Mouse (Mus musculus) neural tube, embryonic 15.5 days (tissue): ENCODE measurements around the gene Ubb. TPM values are rescaled to one million over a fixed set of nuclear protein-coding genes. Genes with fewer than 3 reads are reported as not detected.

ENCODE experiments used
- ATAC-seq: fragments of 200-750 bp; cut with Nextera tagmentation; 2 replicates; pipeline ENCODE4 v1.8.0; 2017; ENCODE audit warnings: mild to moderate bottlenecking, moderate TSS enrichment, moderate library complexity; ENCODE audit not compliant: low FRiP score
- H3K27ac ChIP-seq: fragments of 300-500 bp; sonication (generic); replicated peaks from 2 replicates; pipeline ENCODE4 v1.5.1; 2015; ENCODE audit warnings: mild to moderate bottlenecking, inconsistent platforms
- H3K27me3 ChIP-seq: fragments of 300-500 bp; sonication (generic); replicated peaks from 2 replicates; pipeline ENCODE4 v1.6.1; 2015; ENCODE audit warnings: inconsistent platforms
- H3K36me3 ChIP-seq: fragments of 300-500 bp; sonication (generic); 2 replicates; pipeline ENCODE4 v1.6.1; 2015; ENCODE audit warnings: inconsistent platforms
- H3K4me1 ChIP-seq: fragments of 300-500 bp; sonication (generic); 2 replicates; pipeline ENCODE4 v1.6.1; 2015; ENCODE audit warnings: inconsistent platforms
- H3K4me2 ChIP-seq: fragments of 300-500 bp; sonication (generic); 2 replicates; pipeline ENCODE4 v1.6.1; 2015; ENCODE audit warnings: inconsistent platforms, mild to moderate bottlenecking, moderate library complexity
- H3K4me3 ChIP-seq: fragments of 300-500 bp; sonication (generic); replicated peaks from 2 replicates; pipeline ENCODE4 v1.5.1; 2015; ENCODE audit warnings: mild to moderate bottlenecking, inconsistent platforms
- H3K9ac ChIP-seq: fragments of 300-500 bp; sonication (generic); replicated peaks from 2 replicates; pipeline ENCODE4 v1.6.1; 2015; ENCODE audit warnings: mild to moderate bottlenecking, inconsistent platforms
- H3K9me3 ChIP-seq: fragments of 300-500 bp; sonication (generic); replicated peaks from 2 replicates; pipeline ENCODE4 v1.6.1; 2016; ENCODE audit warnings: inconsistent platforms
- WGBS: fragments of 180-500 bp; shearing (Covaris S2); methylation state at CpG from one replicate; pipeline ENCODE4 v1.1.7; 2015; ENCODE audit warnings: mixed read lengths; 5-methylcytosine and 5-hydroxymethylcytosine counted together
- polyA plus RNA-seq: library from polyadenylated mRNA; unstranded; fragments of >200 nt; fragmentation: Nextera tagmentation; extraction: Ambion mirVana; gene quantifications from 2 replicates; pipeline ENCODE4 v1.2.1, GENCODE M21; 2015

Ubb gene
- polyA plus RNA-seq, 1 experiment from 2014 or later, result 4,434 TPM

DNA sequence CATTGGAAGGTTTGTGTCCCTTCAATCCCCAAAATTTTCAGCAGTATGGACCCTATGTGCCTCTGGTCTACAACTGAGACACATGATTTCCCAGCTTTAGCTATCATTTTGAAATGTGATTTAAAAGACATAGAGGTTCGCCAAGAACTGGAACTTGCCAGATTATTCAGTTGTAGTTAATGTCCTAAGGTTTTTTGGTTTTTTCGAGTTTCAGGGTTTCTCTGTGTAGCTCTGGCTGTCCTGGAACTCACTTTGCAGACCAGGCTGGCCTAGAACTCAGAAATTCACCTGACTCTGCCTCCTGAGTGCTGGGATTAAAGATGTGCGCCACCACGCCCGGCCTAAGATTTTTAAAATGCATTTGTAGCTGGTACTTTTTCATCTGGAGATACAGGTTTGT lies 2.7 kb downstream of the Ubb start:
- Histone ChIP-seq H3K4me3 (peak overlapping the region; percentile 42), H3K27ac (no peak overlapping the region), H3K36me3 (0 out of 2 replicates have a peak, but pooled peaks cover 7% of the 10 kb centered on the region), H3K27me3 (no peaks in the 10 kb centered on the region), H3K9me3 (no peaks in the 10 kb centered on the region), H3K4me2 (peak overlapping the region; percentile 74), H3K9ac (peak overlapping the region; percentile 42; the same call in 1 of the 2 replicates), H3K4me1 (peaks cover 39% of the 10 kb centered on the region)
- 84% methylated on average over 5 of the region's 5 CpGs for WGBS
- no peak for ATAC-seq

DNA sequence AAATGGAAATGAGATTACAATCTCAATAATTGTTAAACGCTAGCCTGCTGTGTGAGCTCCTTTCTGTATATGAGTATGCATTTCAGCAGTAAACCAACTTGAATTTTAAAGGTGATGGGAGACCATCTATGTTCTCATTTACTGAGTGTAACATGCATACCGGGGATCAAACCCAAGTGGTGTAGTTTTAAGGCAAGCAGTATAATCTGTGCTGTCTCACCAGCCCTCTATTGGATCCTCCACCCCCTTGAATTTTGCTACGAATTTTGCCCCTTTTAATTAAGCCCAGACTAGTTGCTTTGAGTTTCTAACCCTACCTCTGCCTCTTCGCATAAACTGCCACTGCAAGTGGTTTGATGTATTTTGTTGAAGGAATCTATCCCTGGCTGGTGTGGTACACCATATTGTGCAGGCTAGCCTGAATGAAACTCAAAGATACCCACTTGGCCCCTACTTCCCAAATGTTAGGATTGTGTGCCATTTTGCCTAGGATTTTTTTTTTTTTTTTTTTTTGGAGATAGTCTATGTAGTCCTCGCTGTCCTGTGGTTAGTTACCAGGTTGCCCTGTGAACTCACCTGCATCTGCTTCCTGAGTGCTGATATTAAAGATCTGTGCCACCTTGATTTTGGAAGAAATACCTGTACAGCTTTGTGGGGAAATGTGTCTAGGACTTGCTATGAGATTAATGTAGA lies 3.3 kb downstream of the Ubb start:
- H3K36me3 ChIP-seq, result 0 out of 2 replicates have a peak, but pooled peaks cover 7% of the 10 kb centered on the region
- H3K9me3 ChIP-seq, result no peaks in the 10 kb centered on the region
- WGBS, result 65% methylated on average over 5 of the region's 5 CpGs
- H3K4me2 ChIP-seq, result peak overlapping the region; percentile 74
- no peak for ATAC-seq
- peak overlapping the region; percentile 42 for H3K4me3 ChIP-seq
- no peak overlapping the region for H3K27ac ChIP-seq
- H3K9ac ChIP-seq, result peak overlapping the region; percentile 42; the same call in 1 of the 2 replicates
- peaks cover 34% of the 10 kb centered on the region for H3K4me1 ChIP-seq
- no peaks in the 10 kb centered on the region for H3K27me3 ChIP-seq

DNA sequence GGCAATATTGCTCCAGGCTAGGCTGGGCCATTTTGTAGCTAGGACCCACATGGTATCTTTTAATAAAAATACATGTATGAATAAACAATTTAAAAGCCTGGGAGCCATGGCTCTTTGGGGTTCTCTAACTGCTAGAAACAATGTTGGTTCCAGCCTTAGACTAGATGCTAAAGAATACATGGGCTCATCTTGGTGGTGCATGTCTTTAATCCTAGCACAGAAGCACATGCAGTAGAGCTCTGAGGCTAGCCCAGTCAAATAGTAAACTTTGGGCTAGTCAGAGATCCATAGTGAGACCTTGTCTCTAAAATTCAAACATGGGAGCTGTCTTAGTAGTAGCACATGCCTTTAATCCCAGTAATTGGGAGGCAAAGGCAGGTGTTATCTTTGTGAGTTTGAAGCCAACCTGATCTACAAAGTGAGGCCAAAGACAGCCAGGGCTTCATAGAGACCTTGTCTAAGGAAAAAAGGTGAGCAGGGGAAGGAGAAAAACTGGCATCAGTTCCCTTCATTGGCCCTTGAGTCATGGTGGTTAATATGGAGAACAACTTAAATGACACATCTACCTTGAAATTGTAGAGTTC lies 4.1 kb downstream of the Ubb start:
- no peaks in the 10 kb centered on the region for H3K9me3 ChIP-seq
- peak overlapping the region; percentile 42 for H3K4me3 ChIP-seq
- no peaks in the 10 kb centered on the region for H3K27me3 ChIP-seq
- H3K4me2 ChIP-seq, result peak overlapping the region; percentile 74
- no peak overlapping the region for H3K27ac ChIP-seq
- ATAC-seq, result no peak
- peaks cover 27% of the 10 kb centered on the region for H3K4me1 ChIP-seq
- H3K36me3 ChIP-seq, result 0 out of 2 replicates have a peak, but pooled peaks cover 7% of the 10 kb centered on the region
- no peak overlapping the region for H3K9ac ChIP-seq

DNA sequence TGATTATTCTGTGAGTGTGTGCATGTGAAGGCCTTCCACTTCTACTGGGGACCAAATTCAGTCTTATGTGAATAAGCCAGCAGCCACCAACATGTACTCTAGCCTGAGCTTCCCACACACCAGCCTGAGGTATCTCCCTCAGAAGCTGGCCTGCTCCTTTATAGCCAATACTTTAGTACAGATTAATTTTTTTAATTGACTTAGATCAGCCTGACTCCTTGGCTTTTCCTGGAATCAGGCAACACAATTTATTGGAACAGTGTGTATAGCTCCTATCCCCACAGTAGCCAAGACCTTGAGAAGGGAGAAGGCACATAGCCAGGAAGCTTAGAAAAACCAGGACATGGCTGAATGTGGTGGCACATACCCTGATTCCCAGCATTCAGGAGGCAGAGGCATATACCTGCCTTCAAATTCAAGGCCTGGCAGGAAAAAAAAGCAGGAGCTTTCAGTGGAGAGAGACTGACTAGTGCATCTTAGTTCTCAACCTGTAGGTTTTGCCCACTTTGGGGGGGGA lies 5.0 kb downstream of the Ubb start:
- Histone ChIP-seq H3K4me2 (no peak overlapping the region; the same call in 1 of the 2 replicates), H3K4me3 (no peak overlapping the region), H3K9ac (no peak overlapping the region), H3K36me3 (0 out of 2 replicates have a peak, but pooled peaks cover 7% of the 10 kb centered on the region), H3K27ac (no peak overlapping the region), H3K27me3 (no peaks in the 10 kb centered on the region), H3K4me1 (peaks cover 31% of the 10 kb centered on the region), H3K9me3 (no peaks in the 10 kb centered on the region)
- ATAC-seq, result no peak

DNA sequence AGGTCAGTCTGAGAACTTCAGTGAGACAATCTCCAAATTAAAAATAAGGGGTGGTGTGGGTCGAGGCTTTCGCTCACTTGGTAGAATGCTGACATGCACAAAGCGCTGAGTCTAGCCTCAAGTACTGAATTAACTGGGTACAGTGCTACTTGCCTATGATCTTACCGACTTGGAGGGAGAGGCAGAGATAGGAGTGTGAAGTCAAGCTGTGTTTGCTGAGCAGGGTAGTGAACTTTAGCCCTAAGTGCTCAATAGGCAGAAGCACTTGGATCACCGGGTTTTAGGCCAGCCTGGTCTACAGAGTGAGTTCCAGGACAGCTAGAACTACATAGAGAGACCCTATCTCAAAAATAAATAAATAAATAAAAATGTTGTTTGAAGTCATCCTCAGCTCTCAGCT lies 6.2 kb downstream of the Ubb start:
- Histone ChIP-seq H3K27me3 (no peaks in the 10 kb centered on the region), H3K4me2 (no peak overlapping the region), H3K9me3 (no peaks in the 10 kb centered on the region), H3K36me3 (0 out of 2 replicates have a peak, but pooled peaks cover 7% of the 10 kb centered on the region), H3K9ac (no peak overlapping the region), H3K4me1 (peaks cover 31% of the 10 kb centered on the region), H3K27ac (no peak overlapping the region), H3K4me3 (no peak overlapping the region)
- 76% methylated on average over 5 of the region's 5 CpGs for WGBS
- no peak for ATAC-seq

DNA sequence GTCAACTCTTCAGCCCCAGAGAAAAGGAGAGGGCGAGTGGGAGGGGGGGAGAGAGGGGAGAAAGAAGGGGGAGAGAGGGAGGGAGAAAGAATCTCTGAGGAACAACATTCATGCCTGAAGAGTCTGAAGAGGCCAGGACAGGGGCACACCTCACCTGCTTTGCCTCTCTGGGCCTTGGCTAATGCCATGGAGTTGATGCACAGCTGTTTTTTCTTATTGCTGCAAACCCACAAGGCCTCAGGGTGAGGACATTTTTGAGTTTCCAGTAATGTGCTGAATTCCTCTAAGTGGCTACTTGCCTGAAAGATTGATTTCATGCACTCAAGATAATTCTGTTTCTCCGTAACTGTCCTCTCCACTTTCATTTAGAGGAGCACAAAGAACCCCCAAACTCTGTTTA lies 7.2 kb downstream of the Ubb start:
- WGBS, result 85% methylated on average over 2 of the region's 2 CpGs
- ATAC-seq, result no peak
- Histone ChIP-seq H3K27me3 (no peaks in the 10 kb centered on the region), H3K36me3 (0 out of 2 replicates have a peak, but pooled peaks cover 7% of the 10 kb centered on the region), H3K4me1 (peaks cover 31% of the 10 kb centered on the region), H3K27ac (no peak overlapping the region), H3K4me3 (no peak overlapping the region), H3K9me3 (no peaks in the 10 kb centered on the region), H3K4me2 (no peak overlapping the region), H3K9ac (no peak overlapping the region)

DNA sequence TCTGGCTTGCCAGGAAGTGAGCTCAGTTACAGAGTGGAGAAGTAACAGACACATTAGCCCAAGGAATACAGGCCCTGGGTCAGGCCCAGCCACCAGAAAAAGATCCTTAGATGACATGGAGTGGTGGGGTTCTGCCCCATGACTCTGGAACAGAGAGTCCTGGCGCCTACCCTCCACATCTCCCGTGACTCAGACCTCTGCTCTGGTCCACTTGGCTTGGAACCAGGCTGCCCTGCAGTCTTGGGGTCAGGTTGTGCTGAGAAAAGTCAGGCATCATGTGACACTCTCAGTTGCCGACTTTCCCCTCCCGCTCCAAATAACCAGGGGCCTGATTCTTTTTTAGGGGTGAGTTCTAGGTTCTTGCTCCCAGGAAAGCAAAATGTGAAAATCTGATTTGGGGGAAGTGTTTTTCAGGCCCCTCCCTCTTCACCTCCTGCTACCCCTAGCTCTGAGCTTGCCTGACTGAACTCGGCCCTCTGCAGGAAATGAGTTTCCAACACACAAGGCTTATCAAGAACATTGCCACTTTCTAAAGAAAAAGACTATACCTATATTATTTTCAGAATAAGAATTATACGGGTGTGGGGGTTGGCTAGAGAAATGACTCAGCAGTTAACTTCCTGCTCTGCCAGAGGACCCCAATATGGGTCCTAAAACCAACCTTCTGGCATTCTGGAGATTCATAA lies 8.1 kb downstream of the Ubb start:
- peaks cover 21% of the 10 kb centered on the region for H3K4me1 ChIP-seq
- H3K4me2 ChIP-seq, result no peak overlapping the region
- WGBS, result 69% methylated on average over 6 of the region's 6 CpGs
- ATAC-seq, result no peak
- H3K27ac ChIP-seq, result no peak overlapping the region
- H3K36me3 ChIP-seq, result 0 out of 2 replicates have a peak, but pooled peaks cover 4% of the 10 kb centered on the region
- no peaks in the 10 kb centered on the region for H3K9me3 ChIP-seq
- H3K4me3 ChIP-seq, result no peak overlapping the region
- no peak overlapping the region for H3K9ac ChIP-seq
- H3K27me3 ChIP-seq, result no peaks in the 10 kb centered on the region

DNA sequence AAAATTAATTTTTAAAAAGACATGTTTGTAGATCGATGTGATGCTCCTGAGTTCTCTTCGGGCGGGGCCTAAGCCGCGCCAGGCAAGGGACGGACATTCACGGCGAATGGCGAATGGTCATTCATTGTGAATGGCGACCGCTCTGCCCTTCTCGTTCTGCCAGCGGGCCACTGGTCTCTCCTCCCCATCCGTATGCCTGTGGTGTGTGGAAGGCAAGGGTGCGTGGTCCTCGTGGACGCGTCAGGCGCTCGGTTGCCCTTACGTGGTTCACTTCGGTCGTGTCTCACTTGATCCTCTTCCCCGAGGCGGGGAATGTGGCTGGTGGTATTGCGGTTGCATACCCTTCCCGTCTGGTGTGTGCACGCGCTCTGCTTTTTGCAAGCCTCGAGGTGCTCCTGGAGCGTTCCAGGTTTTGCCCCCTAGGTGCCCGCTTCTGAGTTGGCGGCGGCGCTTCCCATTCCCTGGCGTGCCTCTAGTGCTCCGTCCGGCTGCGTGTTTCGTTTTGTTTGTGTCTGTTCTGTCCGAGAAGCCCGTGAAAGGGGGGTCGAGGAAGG lies 9.6 kb downstream of the Ubb start:
- H3K36me3 ChIP-seq, result no peaks in the 10 kb centered on the region
- H3K27me3 ChIP-seq, result no peaks in the 10 kb centered on the region
- H3K4me2 ChIP-seq, result peak overlapping the region; percentile 62
- no peaks in the 10 kb centered on the region for H3K9me3 ChIP-seq
- H3K4me1 ChIP-seq, result peaks cover 7% of the 10 kb centered on the region
- ATAC-seq, result no peak
- H3K4me3 ChIP-seq, result peak overlapping the region; percentile 32
- H3K27ac ChIP-seq, result no peak overlapping the region
- peak overlapping the region; percentile 32; the same call in 1 of the 2 replicates for H3K9ac ChIP-seq
- 35% methylated on average over 43 of the region's 43 CpGs for WGBS

DNA sequence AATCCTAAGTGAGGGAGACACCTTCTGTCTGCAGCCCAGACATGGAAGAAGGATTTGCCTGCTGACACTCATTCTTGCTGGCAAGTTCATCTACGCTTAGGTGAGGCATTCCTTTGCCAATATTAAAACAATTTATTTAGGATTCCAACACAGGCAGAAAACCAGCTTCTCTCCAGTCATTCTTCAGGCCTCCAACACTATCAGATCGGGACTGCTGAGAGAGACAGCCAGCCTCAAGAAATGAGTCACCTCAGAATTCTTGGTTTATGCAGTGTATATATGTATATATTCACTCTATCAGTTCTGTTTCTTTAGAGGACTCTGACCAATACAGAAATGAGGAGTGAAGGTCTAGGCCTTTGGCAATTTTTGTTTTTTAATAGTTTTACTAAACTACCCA lies 12.6 kb downstream of the Ubb start:
- Histone ChIP-seq H3K27ac (no peak overlapping the region), H3K36me3 (no peaks in the 10 kb centered on the region), H3K4me1 (peaks cover 6% of the 10 kb centered on the region; the same call in 1 of the 2 replicates), H3K4me2 (no peak overlapping the region), H3K4me3 (no peak overlapping the region), H3K27me3 (no peaks in the 10 kb centered on the region), H3K9ac (no peak overlapping the region), H3K9me3 (no peaks in the 10 kb centered on the region)
- ATAC-seq, result no peak
- WGBS, result 95% methylated on average over 2 of the region's 2 CpGs

DNA sequence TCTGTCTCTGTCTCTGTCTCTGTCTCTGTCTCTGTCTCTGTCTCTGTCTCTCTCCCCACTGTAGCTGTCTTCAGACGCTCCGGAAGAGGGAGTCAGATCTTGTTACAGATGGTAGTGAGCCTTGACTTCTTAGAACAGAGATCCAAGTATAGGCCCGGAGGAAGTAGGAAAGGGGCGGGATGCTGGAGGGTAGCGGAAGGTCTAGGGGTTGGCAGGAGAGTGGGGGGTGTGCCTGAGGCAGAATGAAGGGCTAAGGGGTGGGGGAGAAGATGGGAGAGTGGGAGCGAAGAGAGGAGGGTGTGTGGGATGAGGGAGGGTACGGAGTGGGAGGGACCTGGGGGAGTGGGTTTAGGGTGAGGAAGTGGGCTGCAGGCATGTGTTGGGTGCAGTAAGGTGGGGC lies 14.8 kb downstream of the Ubb start:
- no peak overlapping the region for H3K4me3 ChIP-seq
- peaks cover 1% of the 10 kb centered on the region; the same call in 1 of the 2 replicates for H3K4me1 ChIP-seq
- no peaks in the 10 kb centered on the region for H3K27me3 ChIP-seq
- no peak overlapping the region for H3K4me2 ChIP-seq
- WGBS, result 78% methylated on average over 7 of the region's 7 CpGs
- H3K36me3 ChIP-seq, result no peaks in the 10 kb centered on the region
- no peaks in the 10 kb centered on the region for H3K9me3 ChIP-seq
- H3K9ac ChIP-seq, result no peak overlapping the region
- H3K27ac ChIP-seq, result no peak overlapping the region
- no peak for ATAC-seq

DNA sequence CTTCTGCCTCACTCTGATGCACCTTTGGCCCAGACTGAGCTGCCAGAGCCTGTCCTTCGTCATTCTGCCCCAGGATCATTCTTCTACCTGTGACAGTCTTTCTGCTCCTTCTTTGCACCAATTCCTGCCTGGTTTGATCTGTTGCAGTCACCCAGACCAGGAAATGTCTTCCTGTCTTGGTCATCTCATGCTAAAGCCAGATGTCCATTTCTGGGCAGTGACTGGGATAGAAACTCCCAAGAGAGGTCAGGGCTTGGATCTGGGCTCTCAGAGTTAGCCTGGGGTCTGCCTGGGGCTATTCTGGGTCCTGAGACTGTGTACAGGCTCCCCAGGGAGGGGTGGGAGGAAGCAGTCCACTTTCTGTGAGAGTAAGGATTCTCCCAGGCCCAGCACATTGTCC lies 15.2 kb downstream of the Ubb start:
- WGBS, result 60% methylated on average over 1 of the region's 1 CpGs
- H3K9ac ChIP-seq, result no peak overlapping the region
- no peaks in the 10 kb centered on the region for H3K36me3 ChIP-seq
- H3K27me3 ChIP-seq, result no peaks in the 10 kb centered on the region
- no peak overlapping the region for H3K4me2 ChIP-seq
- H3K4me1 ChIP-seq, result no peaks in the 10 kb centered on the region
- no peak overlapping the region for H3K27ac ChIP-seq
- no peak overlapping the region for H3K4me3 ChIP-seq
- no peak for ATAC-seq
- H3K9me3 ChIP-seq, result no peaks in the 10 kb centered on the region
